Mouse (Mus musculus) hindbrain, embryonic 11.5 days (tissue): Measurements from ENCODE around the gene Irgc1. TPM values are rescaled to one million over a fixed set of nuclear protein-coding genes. Genes with fewer than 3 reads are reported as not detected.

ENCODE experiments used
- ATAC-seq: fragments of 200-750 bp; cut with Nextera tagmentation; 2 replicates; pipeline ENCODE4 v1.8.0; 2017; ENCODE audit warnings: mild to moderate bottlenecking, moderate TSS enrichment, moderate library complexity; ENCODE audit not compliant: low FRiP score
- DNase-seq: peaks from one replicate; pipeline ENCODE4 v3.0.0-alpha.2; 2015; ENCODE audit warnings: low spot score
- H3K27ac ChIP-seq: fragments of 300-500 bp; sonication (generic); 2 replicates; pipeline ENCODE4 v1.5.1; 2014; ENCODE audit warnings: mild to moderate bottlenecking, low read depth, low read length
- H3K27me3 ChIP-seq: fragments of 300-500 bp; sonication (generic); 2 replicates; pipeline ENCODE4 v1.6.1; 2014; ENCODE audit warnings: mild to moderate bottlenecking, low read length, moderate library complexity, mixed read lengths; ENCODE audit not compliant: control insufficient read depth, insufficient read depth
- H3K36me3 ChIP-seq: fragments of 300-500 bp; sonication (generic); 2 replicates; pipeline ENCODE4 v1.6.1; 2014; ENCODE audit warnings: mild to moderate bottlenecking, low read length, moderate library complexity, mixed read lengths; ENCODE audit not compliant: control insufficient read depth, insufficient read depth
- H3K4me1 ChIP-seq: fragments of 300-500 bp; sonication (generic); replicated peaks from 2 replicates; pipeline ENCODE4 v1.6.1; 2014; ENCODE audit warnings: low read length, mixed read lengths; ENCODE audit not compliant: control insufficient read depth, insufficient read depth
- H3K4me2 ChIP-seq: fragments of 300-500 bp; sonication (generic); replicated peaks from 2 replicates; pipeline ENCODE4 v1.6.1; 2014; ENCODE audit warnings: mild to moderate bottlenecking, low read depth, low read length
- H3K4me3 ChIP-seq: fragments of 300-500 bp; sonication (generic); 2 replicates; pipeline ENCODE4 v1.5.1; 2014; ENCODE audit warnings: low read depth, low read length
- H3K9ac ChIP-seq: fragments of 300-500 bp; sonication (generic); 2 replicates; pipeline ENCODE4 v1.6.1; 2014; ENCODE audit warnings: low read depth, low read length
- H3K9me3 ChIP-seq: fragments of 300-500 bp; sonication (generic); 2 replicates; pipeline ENCODE4 v1.6.1; 2016; ENCODE audit warnings: low read length; ENCODE audit not compliant: control insufficient read depth
- WGBS: fragments of 180-500 bp; shearing (Covaris S2); extraction: QIAGEN DNeasy Blood & Tissue Kit; methylation state at CpG from one replicate; pipeline ENCODE4 v1.1.7; 2014; 5-methylcytosine and 5-hydroxymethylcytosine counted together
- polyA plus RNA-seq: library from polyadenylated mRNA; unstranded; fragments of >200 nt; fragmentation: Nextera tagmentation; extraction: Ambion mirVana; gene quantifications from 2 replicates; pipeline ENCODE4 v1.2.1, GENCODE M21; 2014

The Irgc1 gene
- polyA plus RNA-seq, 1 experiment from 2014 or later = not detected

DNA sequence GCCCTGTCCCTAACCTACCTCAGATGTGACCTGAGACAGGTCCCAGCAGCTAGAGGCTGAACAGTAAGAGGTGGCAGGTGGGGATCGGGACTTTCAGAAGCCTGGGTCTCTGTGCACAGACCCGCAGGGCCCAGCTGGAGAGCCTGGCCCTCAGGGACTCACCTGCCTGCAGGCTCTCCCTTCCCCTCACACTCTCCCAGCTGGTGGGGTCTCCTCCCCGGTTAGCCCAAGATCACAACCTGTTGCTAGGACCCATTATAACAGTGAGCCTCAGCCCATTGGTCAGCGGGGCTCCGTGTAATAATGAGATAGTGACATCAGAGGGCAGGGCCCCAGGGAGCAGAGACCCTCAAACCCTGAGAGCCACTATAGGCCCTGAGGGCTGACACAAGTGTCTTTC lies 16.8 kb downstream of the Irgc1 start:
- WGBS = 73% methylated on average over 5 of the region's 5 CpGs
- no peak overlapping the region for H3K9ac ChIP-seq
- H3K36me3 ChIP-seq = no peaks in the 10 kb centered on the region
- no peaks in the 10 kb centered on the region for H3K4me1 ChIP-seq
- ATAC-seq = no peak
- no peak overlapping the region for H3K4me2 ChIP-seq
- H3K27me3 ChIP-seq = no peaks in the 10 kb centered on the region
- H3K9me3 ChIP-seq = no peaks in the 10 kb centered on the region
- H3K27ac ChIP-seq = no peak overlapping the region
- DNase-seq = no peak
- no peak overlapping the region for H3K4me3 ChIP-seq

DNA sequence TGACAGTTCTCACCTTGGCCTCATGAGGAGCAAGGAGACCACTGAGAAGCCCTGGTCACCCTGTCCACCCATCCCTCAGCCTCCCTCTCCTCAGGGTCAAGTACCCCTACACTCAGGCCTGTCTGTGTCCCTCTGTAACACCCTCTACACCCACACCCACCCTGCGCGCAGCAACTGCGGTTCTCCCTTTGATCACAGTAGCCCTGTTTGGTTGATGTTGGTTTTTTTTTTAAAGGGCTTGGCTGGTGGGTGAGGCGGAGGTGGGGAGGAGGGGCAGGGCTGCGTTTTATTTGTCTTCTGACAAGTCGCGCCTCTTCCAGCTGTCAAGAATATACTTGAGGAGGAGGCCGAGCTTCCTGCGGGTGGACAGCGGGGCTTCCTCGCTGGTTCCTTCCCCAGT lies 20.4 kb downstream of the Irgc1 start:
- H3K27me3 ChIP-seq = no peaks in the 10 kb centered on the region
- H3K4me1 ChIP-seq = no peaks in the 10 kb centered on the region
- H3K4me2 ChIP-seq = no peak overlapping the region
- H3K9ac ChIP-seq = no peak overlapping the region
- no peaks in the 10 kb centered on the region for H3K9me3 ChIP-seq
- ATAC-seq = no peak
- H3K36me3 ChIP-seq = no peaks in the 10 kb centered on the region
- no peak overlapping the region for H3K27ac ChIP-seq
- 69% methylated on average over 11 of the region's 11 CpGs for WGBS
- H3K4me3 ChIP-seq = no peak overlapping the region
- no peak for DNase-seq

DNA sequence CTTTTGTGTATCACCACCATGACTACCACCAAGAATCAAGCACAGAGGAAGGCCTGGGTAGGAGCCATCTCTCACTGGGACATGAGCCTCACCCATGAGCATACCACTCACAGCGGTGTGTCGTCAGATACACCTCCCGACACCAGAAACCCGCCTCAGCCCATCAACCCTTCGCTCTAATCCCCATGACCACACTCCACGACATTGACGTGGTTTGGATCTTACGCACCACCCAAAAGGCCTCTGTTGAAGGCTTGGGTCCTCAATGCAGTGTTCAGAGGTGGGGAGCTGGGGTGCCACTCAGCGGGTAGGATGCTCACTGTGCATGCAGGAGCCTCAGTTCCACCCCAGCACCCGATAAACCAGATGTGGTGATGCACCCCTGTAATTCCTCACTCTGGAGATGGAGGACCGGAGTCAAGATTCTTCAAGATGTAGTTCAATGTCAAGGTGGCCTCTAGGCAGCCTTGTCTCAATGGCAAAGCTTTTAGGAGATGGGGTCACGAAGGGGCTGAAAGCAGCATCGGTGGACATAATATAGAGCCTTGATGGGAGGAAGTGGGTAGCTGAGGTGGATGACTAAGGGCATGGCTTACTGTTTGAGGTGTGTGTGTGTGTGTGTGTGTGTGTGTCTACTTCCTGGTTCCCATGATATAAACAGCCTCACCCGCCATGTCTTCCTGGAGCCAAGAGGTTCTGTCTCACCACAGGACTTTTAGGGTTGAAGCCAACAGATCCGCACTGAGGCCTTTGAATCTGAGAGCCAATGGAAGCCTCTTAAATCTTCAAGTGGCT lies 21.3 kb downstream of the Irgc1 start:
- Histone ChIP-seq H3K9ac (no peak overlapping the region), H3K4me3 (no peak overlapping the region), H3K27ac (no peak overlapping the region), H3K27me3 (no peaks in the 10 kb centered on the region), H3K4me2 (no peak overlapping the region), H3K36me3 (no peaks in the 10 kb centered on the region), H3K4me1 (no peaks in the 10 kb centered on the region), H3K9me3 (no peaks in the 10 kb centered on the region)
- 95% methylated on average over 15 of the region's 15 CpGs for WGBS
- ATAC-seq = no peak
- no peak for DNase-seq

DNA sequence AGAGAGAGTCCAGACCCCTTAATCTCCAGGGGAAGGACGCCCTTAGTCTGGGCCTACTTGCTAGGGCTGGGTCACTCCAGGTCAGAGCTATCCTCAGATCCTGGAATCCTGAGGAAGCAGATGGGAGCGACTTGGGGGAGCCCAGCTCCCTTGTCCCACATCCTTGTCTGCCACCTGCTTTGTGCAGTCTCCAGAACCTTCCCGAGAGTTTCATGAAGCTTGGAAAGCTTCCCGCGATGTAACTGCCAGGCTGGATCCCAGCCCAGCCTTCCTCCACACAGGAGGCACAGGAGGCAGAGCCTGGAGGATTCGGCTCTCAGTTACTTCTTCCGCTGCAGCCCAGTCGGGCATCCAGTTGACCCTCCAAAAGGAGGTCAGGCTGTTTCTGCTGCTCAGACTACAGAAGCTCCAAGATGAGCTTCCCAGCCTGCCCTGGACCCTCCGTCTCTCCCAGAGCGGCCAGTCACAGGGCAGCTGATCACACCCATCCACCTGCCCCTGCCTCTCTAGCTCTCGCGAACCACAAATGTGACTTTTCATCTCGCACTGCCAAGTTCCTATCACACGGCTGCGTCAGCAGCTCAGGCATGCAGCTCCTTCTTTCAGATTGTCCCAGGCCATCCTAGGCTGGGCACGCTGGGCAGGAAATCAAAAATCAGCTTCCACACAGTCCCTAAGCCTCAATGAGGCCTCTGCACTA lies 22.5 kb downstream of the Irgc1 start:
- ATAC-seq = no peak
- H3K9me3 ChIP-seq = no peaks in the 10 kb centered on the region
- H3K4me3 ChIP-seq = no peak overlapping the region
- H3K9ac ChIP-seq = no peak overlapping the region
- no peaks in the 10 kb centered on the region for H3K4me1 ChIP-seq
- no peaks in the 10 kb centered on the region for H3K36me3 ChIP-seq
- no peak for DNase-seq
- no peak overlapping the region for H3K4me2 ChIP-seq
- no peaks in the 10 kb centered on the region for H3K27me3 ChIP-seq
- WGBS = 81% methylated on average over 16 of the region's 16 CpGs
- H3K27ac ChIP-seq = no peak overlapping the region

DNA sequence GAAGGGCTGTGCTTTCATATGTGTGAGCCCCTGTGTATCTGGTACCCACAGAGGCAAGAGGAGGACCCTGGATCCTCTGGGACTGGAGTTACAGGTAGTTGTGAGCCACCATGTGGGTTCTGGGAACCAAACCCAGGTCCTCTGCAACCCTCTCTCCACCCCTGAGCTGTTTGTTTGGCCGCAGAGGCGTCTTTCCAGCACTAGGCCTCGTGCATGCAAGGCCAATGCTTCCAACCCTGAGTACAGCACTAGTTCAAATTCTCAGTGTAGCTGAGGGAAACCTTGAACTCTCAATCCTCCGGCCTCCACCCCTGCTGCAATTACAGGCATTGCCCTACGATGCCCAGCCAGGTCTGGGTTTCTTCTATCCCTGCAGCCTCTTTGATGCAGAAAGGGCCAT lies 23.4 kb downstream of the Irgc1 start:
- Histone ChIP-seq H3K9me3 (no peaks in the 10 kb centered on the region), H3K4me3 (no peak overlapping the region), H3K27me3 (no peaks in the 10 kb centered on the region), H3K9ac (no peak overlapping the region), H3K4me2 (no peak overlapping the region), H3K4me1 (no peaks in the 10 kb centered on the region), H3K27ac (no peak overlapping the region), H3K36me3 (no peaks in the 10 kb centered on the region)
- ATAC-seq (no peak), DNase-seq (no peak)
- WGBS = 87% methylated on average over 5 of the region's 5 CpGs

DNA sequence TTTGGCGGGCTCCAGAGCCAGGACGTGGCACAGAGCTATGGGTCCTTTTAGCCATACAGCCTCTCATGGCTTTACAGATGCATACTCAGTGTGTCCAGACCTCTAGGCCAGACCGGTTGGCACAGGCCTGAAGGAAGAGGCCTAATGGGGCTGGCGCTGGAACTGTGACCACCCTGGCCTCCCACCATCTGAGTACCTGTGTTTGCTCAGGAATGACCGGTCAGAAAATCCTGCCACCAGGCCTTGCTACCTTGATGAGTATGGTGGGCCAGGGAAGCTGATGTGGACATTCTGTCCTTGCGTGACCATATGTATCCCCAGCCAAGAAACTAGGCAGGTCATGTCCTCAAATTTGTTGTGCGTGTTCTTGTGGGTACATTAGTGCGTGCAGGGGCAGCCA lies 24.9 kb downstream of the Irgc1 start:
- no peaks in the 10 kb centered on the region for H3K4me1 ChIP-seq
- no peaks in the 10 kb centered on the region for H3K36me3 ChIP-seq
- DNase-seq = no peak
- no peak overlapping the region for H3K4me3 ChIP-seq
- ATAC-seq = no peak
- H3K9ac ChIP-seq = no peak overlapping the region
- no peaks in the 10 kb centered on the region for H3K9me3 ChIP-seq
- no peak overlapping the region for H3K27ac ChIP-seq
- H3K4me2 ChIP-seq = no peak overlapping the region
- no peaks in the 10 kb centered on the region for H3K27me3 ChIP-seq
- 94% methylated on average over 8 of the region's 8 CpGs for WGBS

DNA sequence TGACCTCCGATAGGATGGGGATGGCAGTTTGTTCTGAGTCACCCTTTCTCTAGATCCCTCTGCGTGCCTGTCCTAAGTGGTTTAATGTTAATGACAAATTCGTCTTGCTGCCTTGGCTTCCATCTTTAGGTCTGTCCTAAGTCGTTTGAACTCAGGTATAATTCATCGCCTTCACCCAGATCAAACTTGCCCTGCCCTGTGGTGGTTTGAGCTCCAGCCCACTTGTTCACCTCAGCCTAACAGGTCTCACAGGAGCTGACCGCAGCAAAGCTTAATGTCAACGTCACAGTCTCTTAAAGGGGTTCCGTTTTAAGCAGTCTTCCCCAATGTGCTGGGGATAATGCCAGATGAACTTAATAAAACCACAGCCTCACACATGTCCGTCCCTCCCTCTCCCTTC lies 26.2 kb downstream of the Irgc1 start:
- no peak overlapping the region for H3K4me2 ChIP-seq
- no peak overlapping the region for H3K27ac ChIP-seq
- H3K9ac ChIP-seq = no peak overlapping the region
- no peak overlapping the region for H3K4me3 ChIP-seq
- ATAC-seq (no peak), DNase-seq (no peak)
- no peaks in the 10 kb centered on the region; the same call in 1 of the 2 replicates for H3K4me1 ChIP-seq
- 87% methylated on average over 9 of the region's 9 CpGs for WGBS
- H3K9me3 ChIP-seq = no peaks in the 10 kb centered on the region
- no peaks in the 10 kb centered on the region for H3K36me3 ChIP-seq
- H3K27me3 ChIP-seq = no peaks in the 10 kb centered on the region

DNA sequence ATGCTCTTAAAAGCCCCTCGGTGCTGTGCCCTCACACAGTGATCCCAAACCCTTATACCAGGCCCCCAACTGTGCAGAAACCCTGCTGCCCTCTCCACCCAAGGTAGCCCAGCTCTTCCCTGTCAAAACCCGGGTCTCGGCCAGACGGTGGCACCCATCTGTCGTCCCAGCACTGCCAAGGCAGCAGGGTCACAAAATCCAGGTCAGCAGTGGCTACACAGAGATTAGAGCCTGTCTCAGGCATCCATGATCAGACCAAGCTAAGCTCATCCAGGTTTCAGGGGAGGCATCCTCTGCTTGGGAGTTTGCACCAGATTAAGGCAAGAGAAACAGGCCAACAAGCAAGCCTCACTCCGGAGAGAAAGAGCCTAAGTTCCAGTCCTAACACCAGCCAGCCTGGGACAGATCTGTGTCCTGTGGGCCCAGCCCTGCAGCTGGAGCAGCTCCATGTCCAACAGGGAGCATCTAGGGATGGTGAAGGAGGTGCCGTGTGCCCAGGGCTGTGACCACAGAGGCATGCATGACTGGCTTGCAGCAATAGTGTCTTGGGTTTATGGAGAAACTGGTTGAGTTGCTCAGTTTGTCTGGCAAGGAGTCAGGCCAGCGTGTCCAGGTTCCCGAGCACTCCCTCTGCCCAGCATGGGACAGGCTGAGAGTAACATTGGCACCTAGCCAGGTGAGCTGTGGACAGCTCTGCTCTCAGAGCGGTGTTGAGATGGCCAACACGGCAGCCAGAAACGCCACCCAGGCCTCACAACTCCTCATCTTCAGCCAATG lies 28.0 kb downstream of the Irgc1 start:
- Histone ChIP-seq H3K9ac (no peak overlapping the region), H3K9me3 (no peaks in the 10 kb centered on the region), H3K27ac (no peak overlapping the region), H3K4me3 (no peak overlapping the region), H3K4me2 (no peak overlapping the region), H3K36me3 (no peaks in the 10 kb centered on the region), H3K27me3 (no peaks in the 10 kb centered on the region), H3K4me1 (peaks cover 2% of the 10 kb centered on the region; the same call in 1 of the 2 replicates)
- WGBS = 87% methylated on average over 12 of the region's 12 CpGs
- DNase-seq (no peak), ATAC-seq (no peak)
